In the genomic region with DNA sequence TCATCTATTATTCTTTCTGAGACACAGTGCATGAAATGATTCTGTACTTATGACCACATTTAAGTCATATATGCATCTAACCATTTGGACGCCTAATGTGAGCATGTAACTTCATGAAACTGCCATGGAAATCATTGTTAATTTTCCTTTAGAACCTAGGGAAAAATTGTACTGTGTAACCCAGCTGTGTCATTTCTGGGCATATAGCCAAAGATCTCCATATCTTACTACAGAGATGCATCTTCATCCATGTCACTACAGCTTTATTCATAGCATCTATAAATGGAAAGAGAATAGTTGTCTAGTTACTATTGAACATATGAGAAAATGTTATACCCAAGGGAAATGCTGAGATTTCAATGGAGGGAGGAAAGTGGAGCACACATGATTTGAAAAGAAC, we compare ENCODE assay signal across 23 mouse cellular contexts. TPM values are rescaled to one million over a fixed set of nuclear protein-coding genes. Genes with fewer than 3 reads are reported as not detected.
"Had no signal": no experiment of that assay in that cellular context is flagged by ENCODE, and none has a peak within 500 bp of the region (broad histone marks: within the 10 kb centered on the region; RNA-seq: fewer than 3 reads in every experiment).

No protein-coding gene starts in this region.

- H3K4me1 ChIP-seq: kidney, embryonic 15.5 days; liver, embryonic 13.5 days; midbrain, embryonic 15.5 days; neural tube, embryonic 15.5 days; stomach, embryonic 15.5 days had no signal

- H3K9me3 ChIP-seq: kidney, embryonic 15.5 days; liver, embryonic 13.5 days; midbrain, embryonic 15.5 days; neural tube, embryonic 15.5 days; stomach, embryonic 15.5 days had no signal

- H3K4me3 ChIP-seq: kidney, embryonic 15.5 days; left cerebral cortex, adult 2 months; liver, embryonic 13.5 days; midbrain, embryonic 15.5 days; myocyte; neural tube, embryonic 15.5 days; stomach, embryonic 15.5 days had no signal

- H3K9ac ChIP-seq: kidney, embryonic 15.5 days; liver, embryonic 13.5 days; liver, postnatal 0 days; midbrain, embryonic 15.5 days; neural tube, embryonic 15.5 days; stomach, embryonic 15.5 days had no signal

- H3K27ac ChIP-seq: kidney, embryonic 15.5 days; left cerebral cortex, adult 2 months; liver, embryonic 13.5 days; midbrain, embryonic 15.5 days; neural tube, embryonic 15.5 days; stomach, embryonic 15.5 days had no signal

- DNase-seq: kidney, adult 18-20 months; kidney, postnatal 25 days; liver; liver, embryonic 13.5 days; liver, postnatal 0 days; lung, postnatal 36 days; right cerebral cortex, postnatal 14 days; thymus, adult 2 months; thymus, postnatal 36 days had no signal

- ATAC-seq: liver, postnatal 0 days; lung, postnatal 0 days; midbrain, embryonic 15.5 days had no signal

- H3K27me3 ChIP-seq: kidney, embryonic 15.5 days; liver, embryonic 13.5 days; midbrain, embryonic 15.5 days; neural tube, embryonic 15.5 days; stomach, embryonic 15.5 days had no signal

- H3K36me3 ChIP-seq: kidney, embryonic 15.5 days; liver, embryonic 13.5 days; midbrain, embryonic 15.5 days; neural tube, embryonic 15.5 days; stomach, embryonic 15.5 days had no signal

- H3K4me2 ChIP-seq: kidney, embryonic 15.5 days; liver, embryonic 13.5 days; midbrain, embryonic 15.5 days; neural tube, embryonic 15.5 days; stomach, embryonic 15.5 days had no signal

RNA-seq across cellular contexts. Expression of a gene that starts 43.1 kb away (rescaled TPM):
- total RNA-seq: layer of hippocampus, postnatal 25 days; left cerebral cortex, adult 2 months; left cerebral cortex, postnatal 14 days; megakaryocyte progenitor cell, adult 5-6 weeks had no signal
- polyA plus RNA-seq: kidney, embryonic 15.5 days; limb, embryonic 11.5 days; liver, embryonic 13.5 days; liver, postnatal 0 days; lung, postnatal 0 days; midbrain, embryonic 15.5 days; myocyte; neural tube, embryonic 11.5 days; neural tube, embryonic 15.5 days; spleen, adult 2 months; stomach, embryonic 15.5 days; testis, adult 2 months; thymus, adult 2 months had no signal
